Mouse (Mus musculus) hindlimb bud, embryonic 11.5 days (tissue): ENCODE measurements around the gene Get4.
A peak's percentile ranks its signal among the peaks of the same experiment; 100 is the strongest.

Source experiments
- DNase-seq: peaks from one replicate; pipeline ENCODE4 v3.0.0-alpha.2; 2012; ENCODE audit warnings: low read depth, low spot score; ENCODE audit errors: extremely low spot score

The Get4 gene

DNA sequence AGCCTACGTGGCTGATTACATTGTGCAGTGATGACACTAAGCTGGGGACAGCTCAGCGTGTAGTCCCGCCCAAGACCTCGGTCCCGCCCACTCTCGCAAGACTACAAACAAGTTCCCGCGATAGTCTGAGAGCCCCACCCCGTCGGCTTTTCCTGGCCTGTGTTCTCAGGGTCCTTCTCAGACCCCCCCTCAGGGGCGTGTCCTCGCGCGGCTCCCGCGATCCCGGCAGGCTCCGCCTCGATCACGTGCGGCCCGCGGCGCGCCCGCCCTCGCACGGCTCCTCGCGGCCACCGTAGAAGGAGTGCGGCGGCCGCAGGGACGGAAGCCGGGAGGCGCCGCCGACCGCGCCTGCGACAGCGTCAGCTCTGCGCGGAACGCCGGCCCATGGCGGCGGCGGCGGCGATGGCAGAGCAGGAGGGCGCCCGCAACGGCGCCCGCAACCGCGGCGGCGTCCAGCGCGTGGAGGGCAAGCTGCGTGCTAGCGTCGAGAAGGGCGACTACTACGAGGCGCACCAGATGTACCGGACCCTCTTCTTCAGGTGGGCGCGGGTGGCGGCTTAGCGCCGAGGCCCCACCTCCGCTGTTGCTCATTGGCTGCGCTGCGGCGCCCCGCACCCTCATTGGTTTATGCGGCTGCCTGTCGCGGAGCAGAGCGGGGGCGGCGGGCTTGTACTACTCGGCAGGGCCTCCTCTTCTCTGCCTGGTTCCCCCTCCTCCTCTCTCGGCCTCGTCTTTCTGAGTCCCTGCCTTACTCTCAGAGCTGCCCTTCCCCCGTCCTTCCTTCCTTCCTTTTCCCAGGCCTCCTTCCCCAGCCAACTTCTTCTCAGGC, at the start of gene Get4:
TSS of gene Get4 (plus strand) at position 244 of the 829 bp plus-strand sequence.
- peak; percentile 95 for DNase-seq

DNA sequence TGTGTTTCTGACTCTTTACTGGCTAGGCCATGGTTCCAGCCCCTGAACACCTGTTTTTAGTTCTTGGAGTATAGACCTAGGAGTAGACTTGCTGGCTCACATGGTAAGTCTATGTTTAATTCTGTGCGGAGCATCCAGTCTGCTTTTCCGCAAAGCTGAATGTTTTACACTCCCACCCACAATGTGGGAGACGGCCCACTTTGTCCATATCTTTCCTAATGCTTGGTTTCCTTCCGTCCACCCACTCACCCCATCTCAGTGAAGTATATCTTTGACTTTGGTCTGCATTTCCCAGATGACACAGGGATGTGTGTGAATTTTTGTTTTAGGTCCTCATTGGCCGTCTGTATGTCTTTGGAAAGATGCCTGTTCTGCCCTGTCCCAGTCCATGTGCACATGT, 48.8 kb upstream of the Get4 start:
- no peak for DNase-seq

- DNase-seq: no peak
Measured at GRCm38 (mm10) chr5:139206081-139206480, 46.0 kb upstream of the Get4 start.

GRCm38 (mm10) chr5:139206525-139206924, 45.6 kb upstream of the Get4 start:
- DNase-seq: no peak

GRCm38 (mm10) chr5:139208183-139208582, 43.9 kb upstream of the Get4 start:
- no peak for DNase-seq

DNA sequence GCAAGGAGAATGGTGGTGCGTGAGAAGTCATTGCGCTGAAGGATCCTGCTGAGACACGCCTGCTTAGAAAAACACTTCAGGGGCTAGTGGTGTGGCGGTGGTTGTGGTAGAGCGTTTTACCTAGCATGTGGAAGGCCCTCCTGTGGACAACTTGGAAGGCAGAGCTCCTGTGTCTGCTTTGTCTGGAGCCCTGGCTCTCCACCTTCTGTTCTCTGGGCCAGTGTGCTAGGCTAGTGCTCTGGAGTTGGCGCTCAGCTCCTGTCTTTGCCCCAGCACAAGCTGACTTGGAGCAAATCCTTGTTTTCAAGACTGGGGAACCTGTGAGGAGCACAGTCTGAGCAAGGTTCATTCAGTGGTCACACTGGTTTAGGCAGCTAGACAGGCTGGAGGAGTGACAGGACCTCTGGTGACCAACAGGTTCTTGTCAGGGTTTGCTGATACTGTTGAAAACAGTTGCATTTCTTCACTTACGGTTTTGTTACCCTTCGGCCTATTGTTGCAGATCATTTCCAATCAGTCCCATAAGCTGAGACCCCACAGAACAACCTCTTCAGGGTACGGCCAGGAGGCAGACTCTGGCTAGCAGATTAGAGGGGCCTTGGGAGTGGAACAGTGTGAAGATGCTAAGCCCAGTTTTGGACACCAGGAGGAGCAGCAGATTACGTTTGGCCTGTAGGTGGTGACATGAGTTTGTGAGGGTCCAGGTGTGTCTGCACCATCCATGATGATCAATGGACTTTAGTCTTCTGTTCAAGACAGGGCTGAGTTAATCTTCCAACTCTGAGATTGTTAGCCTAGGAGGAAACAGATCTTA, 43.0 kb upstream of the Get4 start:
- no peak for DNase-seq

- DNase-seq: no peak
Measured at GRCm38 (mm10) chr5:139209685-139210026, 42.5 kb upstream of the Get4 start.

- no peak for DNase-seq
Measured at GRCm38 (mm10) chr5:139211737-139212385, 40.3 kb upstream of the Get4 start.

GRCm38 (mm10) chr5:139214298-139214697, 37.8 kb upstream of the Get4 start:
- DNase-seq: no peak

- no peak for DNase-seq
Measured at GRCm38 (mm10) chr5:139215184-139215583, 36.9 kb upstream of the Get4 start.

GRCm38 (mm10) chr5:139216121-139216520, 36.0 kb upstream of the Get4 start:
- DNase-seq: no peak

GRCm38 (mm10) chr5:139216774-139217173, 35.4 kb upstream of the Get4 start:
- DNase-seq: no peak

- no peak for DNase-seq
Measured at GRCm38 (mm10) chr5:139220006-139220515, 32.1 kb upstream of the Get4 start.

DNA sequence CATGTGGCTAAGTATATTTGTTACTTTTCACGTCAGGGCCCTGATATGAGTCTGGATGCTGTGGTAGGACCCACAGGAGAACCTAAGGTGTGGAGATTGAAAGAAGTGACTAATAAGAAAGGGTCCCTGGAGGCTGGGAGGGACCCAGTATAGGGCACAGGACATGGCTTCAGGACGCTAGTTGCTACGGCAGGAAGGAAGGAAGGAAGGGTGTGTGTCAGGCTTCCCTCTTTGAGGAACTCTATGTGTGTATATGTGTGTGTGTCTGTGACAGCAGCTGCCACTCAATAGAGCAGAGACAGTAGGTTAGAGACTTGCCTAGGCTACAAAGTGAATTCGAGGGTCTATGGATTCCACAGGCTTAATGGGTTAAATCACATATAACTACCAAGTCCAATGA, 31.5 kb upstream of the Get4 start:
- DNase-seq: no peak

- no peak for DNase-seq
Measured at GRCm38 (mm10) chr5:139223331-139223730, 28.8 kb upstream of the Get4 start.

- no peak for DNase-seq
Measured at GRCm38 (mm10) chr5:139227236-139227635, 24.9 kb upstream of the Get4 start.

DNA sequence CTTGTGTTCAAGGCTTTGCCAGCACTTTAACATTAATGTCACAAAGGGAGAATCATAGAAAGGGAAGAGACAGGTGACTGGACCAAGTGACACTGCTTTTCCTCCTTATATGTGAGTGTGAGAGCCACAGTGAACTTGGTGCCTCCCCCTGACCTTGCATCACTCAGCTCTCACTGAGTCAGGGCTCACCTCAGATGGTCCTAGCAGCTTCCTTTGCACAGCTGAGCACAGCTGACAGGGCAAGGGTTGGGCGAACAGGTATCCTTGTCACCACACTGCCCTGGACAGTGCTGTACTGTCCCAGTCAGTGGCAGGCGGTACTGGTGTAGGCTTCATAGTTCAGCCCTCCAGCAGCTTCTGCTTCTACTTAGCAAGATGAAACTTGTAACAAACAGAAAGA, 24.5 kb upstream of the Get4 start:
- DNase-seq: no peak

- no peak for DNase-seq
Measured at GRCm38 (mm10) chr5:139228318-139228717, 23.8 kb upstream of the Get4 start.

DNA sequence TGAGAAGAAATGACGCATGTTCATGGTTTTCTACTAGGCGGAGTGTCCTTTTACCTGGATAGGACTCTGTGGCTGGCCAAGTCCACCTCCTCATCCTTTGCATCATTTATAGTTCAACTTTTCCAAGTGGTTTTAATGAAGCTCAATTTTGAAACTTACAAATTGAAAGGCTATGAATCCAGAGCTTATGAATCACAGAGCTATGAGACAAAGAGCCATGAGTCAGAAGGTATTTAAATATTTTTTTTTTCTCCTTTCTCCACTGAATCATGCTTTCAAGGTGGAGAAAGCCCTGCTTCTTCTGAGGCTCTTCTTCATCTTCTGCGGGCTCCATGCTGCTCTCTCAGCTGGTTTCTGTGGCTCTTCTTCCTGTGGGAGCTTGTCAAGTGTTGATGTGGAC, 22.4 kb upstream of the Get4 start:
- DNase-seq: no peak

- no peak for DNase-seq
Measured at GRCm38 (mm10) chr5:139232083-139232482, 20.0 kb upstream of the Get4 start.

DNA sequence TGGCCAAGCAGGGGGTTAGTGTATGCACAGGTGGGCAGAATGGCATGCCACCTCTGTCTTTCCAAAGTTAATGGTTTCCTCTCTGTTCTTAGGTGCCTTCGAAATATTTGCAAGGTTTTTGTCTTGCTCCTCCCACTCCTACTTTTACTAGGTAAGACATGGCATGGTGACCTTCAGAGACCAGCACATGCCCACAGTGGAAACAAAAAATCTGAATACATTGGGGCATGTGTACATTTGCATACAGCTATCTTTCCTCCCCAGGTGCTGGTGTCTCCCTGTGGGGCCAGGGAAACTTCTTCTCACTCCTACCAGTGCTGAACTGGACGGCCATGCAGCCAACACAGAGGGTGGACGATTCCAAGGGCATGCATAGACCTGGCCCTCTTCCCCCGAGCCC, 17.7 kb upstream of the Get4 start:
- no peak for DNase-seq

- no peak for DNase-seq
Measured at GRCm38 (mm10) chr5:139237436-139237835, 14.7 kb upstream of the Get4 start.
